Mouse (Mus musculus): ENCODE measurements at regions not wholly inside any gene's neighbourhood (a gene's known extent, or its start where the extent isn't known, plus 50 kb on each side); places are given as distances from the start of the nearest gene placed in this dataset.

GRCm38 (mm10) chr15:43609901-43610300 is 3475.7 kb downstream of the 9330182O14Rik start:
- no peak for TF ChIP-seq E2F4 (IDR thresholded peaks at IDR 0.05; ENCODE audit: insufficient replicate concordance, low read depth, low read length)
- TF ChIP-seq NELFE (IDR thresholded peaks at IDR 0.05; ENCODE audit: low read depth, low read length) = no peak
- TF ChIP-seq SIN3A (IDR thresholded peaks at IDR 0.05; ENCODE audit: low read length) = no peak
- no peak for TF ChIP-seq MYC (IDR thresholded peaks at IDR 0.05; ENCODE audit: low read depth, low read length)
- TF ChIP-seq HCFC1 (IDR thresholded peaks at IDR 0.05; ENCODE audit: low read depth, low read length) = no peak
- TF ChIP-seq MAFK (IDR thresholded peaks at IDR 0.05; ENCODE audit: insufficient replicate concordance, low read length) = no peak
- no peak for TF ChIP-seq SMC3 (IDR thresholded peaks at IDR 0.05; ENCODE audit: low read depth, low read length)
- no peak for TF ChIP-seq MAX (IDR thresholded peaks at IDR 0.05; ENCODE audit: low read length)
- no peak for TF ChIP-seq JUN (IDR thresholded peaks at IDR 0.05; ENCODE audit: insufficient read depth, low read depth, low read length)
- TF ChIP-seq ZC3H11A (IDR thresholded peaks at IDR 0.05; ENCODE audit: low read depth, low read length) = no peak
- TF ChIP-seq NRF1 (IDR thresholded peaks at IDR 0.05; ENCODE audit: low read depth, low read length) = no peak
- no peak for TF ChIP-seq CHD2 (IDR thresholded peaks at IDR 0.05; ENCODE audit: low read length)
- TF ChIP-seq JUND (conservative IDR thresholded peaks at IDR 0.05; ENCODE audit: low read depth, low read length) = no peak
- Histone ChIP-seq H3K27me3 (replicated peaks) (no peaks in the 10 kb centered on the region), H3K4me1 (ENCODE audit: control insufficient read depth in 1 of 2, insufficient read depth in 2 of 2) (peaks cover 0 to 28% of the 10 kb centered on the region in 2 experiments; a peak in 2 of 4 replicates), H3K9me3 (replicated peaks; ENCODE audit: low read length) (no peaks in the 10 kb centered on the region), H3K27ac (ENCODE audit: insufficient read depth, low read depth) (no peak overlapping the region), H3K79me2 (replicated peaks; ENCODE audit: control insufficient read depth, extremely low read depth, insufficient read depth, poor library complexity, severe bottlenecking) (no peaks in the 10 kb centered on the region), H3K9ac (ENCODE audit: insufficient read depth, low read depth) (no peak overlapping the region), H3K4me2 (ENCODE audit: insufficient read depth, low read depth, poor library complexity, severe bottlenecking) (no peak overlapping the region), H3K36me3 (replicated peaks in 1 of 2; ENCODE audit: control insufficient read depth in 1 of 2, insufficient read depth in 1 of 2, low read length in 1 of 2) (no peaks in the 10 kb centered on the region), H3K4me3 (replicated peaks in 1 of 3; ENCODE audit: low read depth in 2 of 3, low read length in 2 of 3, poor library complexity in 1 of 3) (no peak overlapping the region)
- dilution Hi-C loops (cut with MboI; ENCODE audit: extremely low pct_ligation_motif_present, extremely low pct_unique_long_range_greater_than_20kb, low sequenced_read_pairs) (no loop called here), in situ Hi-C loops (cut with MboI; ENCODE audit: low pct_ligation_motif_present, low pct_unique_long_range_greater_than_20kb, low sequenced_read_pairs) (no loop called here)
- no peak for DNase-seq (ENCODE audit: extremely low read depth)

GRCm38 (mm10) chr15:43614004-43614661 is 3480.0 kb downstream of the 9330182O14Rik start:
- dilution Hi-C loops (cut with MboI; ENCODE audit: extremely low pct_ligation_motif_present, extremely low pct_unique_long_range_greater_than_20kb, low sequenced_read_pairs) = no loop called here
- in situ Hi-C loops (cut with MboI; ENCODE audit: low pct_ligation_motif_present, low pct_unique_long_range_greater_than_20kb, low sequenced_read_pairs) = no loop called here
- H3K4me1 ChIP-seq (ENCODE audit: control insufficient read depth in 1 of 2, insufficient read depth in 2 of 2) = peaks cover 0 to 38% of the 10 kb centered on the region in 2 experiments; a peak in 2 of 4 replicates
- H3K27ac ChIP-seq (ENCODE audit: insufficient read depth, low read depth) = no peak overlapping the region
- no peak overlapping the region for H3K4me2 ChIP-seq (ENCODE audit: insufficient read depth, low read depth, poor library complexity, severe bottlenecking)
- H3K79me2 ChIP-seq (replicated peaks; ENCODE audit: control insufficient read depth, extremely low read depth, insufficient read depth, poor library complexity, severe bottlenecking) = no peaks in the 10 kb centered on the region
- no peaks in the 10 kb centered on the region for H3K9me3 ChIP-seq (replicated peaks; ENCODE audit: low read length)
- H3K4me3 ChIP-seq (replicated peaks in 1 of 3; ENCODE audit: low read depth in 2 of 3, low read length in 2 of 3, poor library complexity in 1 of 3) = no peak overlapping the region
- no peaks in the 10 kb centered on the region for H3K36me3 ChIP-seq (replicated peaks in 1 of 2; ENCODE audit: control insufficient read depth in 1 of 2, insufficient read depth in 1 of 2, low read length in 1 of 2)
- no peak for TF ChIP-seq NRF1 (IDR thresholded peaks at IDR 0.05; ENCODE audit: low read depth, low read length)
- no peak for DNase-seq (ENCODE audit: extremely low read depth)
- no peak overlapping the region for H3K9ac ChIP-seq (ENCODE audit: insufficient read depth, low read depth)
- no peaks in the 10 kb centered on the region for H3K27me3 ChIP-seq (replicated peaks)

GRCm38 (mm10) chr15:43615727-43616126 is 3481.6 kb downstream of the 9330182O14Rik start:
- in situ Hi-C loops (cut with MboI; ENCODE audit: low pct_ligation_motif_present, low pct_unique_long_range_greater_than_20kb, low sequenced_read_pairs) (no loop called here), dilution Hi-C loops (cut with MboI; ENCODE audit: extremely low pct_ligation_motif_present, extremely low pct_unique_long_range_greater_than_20kb, low sequenced_read_pairs) (no loop called here)
- Histone ChIP-seq H3K27ac (ENCODE audit: insufficient read depth, low read depth) (no peak overlapping the region), H3K79me2 (replicated peaks; ENCODE audit: control insufficient read depth, extremely low read depth, insufficient read depth, poor library complexity, severe bottlenecking) (no peaks in the 10 kb centered on the region), H3K4me3 (replicated peaks in 1 of 3; ENCODE audit: low read depth in 2 of 3, low read length in 2 of 3, poor library complexity in 1 of 3) (no peak overlapping the region), H3K27me3 (replicated peaks) (no peaks in the 10 kb centered on the region), H3K36me3 (replicated peaks in 1 of 2; ENCODE audit: control insufficient read depth in 1 of 2, insufficient read depth in 1 of 2, low read length in 1 of 2) (no peaks in the 10 kb centered on the region), H3K9ac (ENCODE audit: insufficient read depth, low read depth) (no peak overlapping the region), H3K9me3 (replicated peaks; ENCODE audit: low read length) (no peaks in the 10 kb centered on the region), H3K4me2 (ENCODE audit: insufficient read depth, low read depth, poor library complexity, severe bottlenecking) (no peak overlapping the region), H3K4me1 (ENCODE audit: control insufficient read depth in 1 of 2, insufficient read depth in 2 of 2) (peaks cover 0 to 38% of the 10 kb centered on the region in 2 experiments; a peak in 2 of 4 replicates)
- DNase-seq (ENCODE audit: extremely low read depth) = no peak
- no peak for TF ChIP-seq TCF12 (IDR thresholded peaks at IDR 0.05; ENCODE audit: low read depth, low read length)
- no peak for TF ChIP-seq MYC (IDR thresholded peaks at IDR 0.05; ENCODE audit: low read depth, low read length)
- no peak for TF ChIP-seq ELF1 (IDR thresholded peaks at IDR 0.05; ENCODE audit: low read depth, low read length)
- TF ChIP-seq PAX5 (IDR thresholded peaks at IDR 0.05; ENCODE audit: low read length) = no peak
- no peak for TF ChIP-seq MAZ (IDR thresholded peaks at IDR 0.05; ENCODE audit: low read depth, low read length)
- no peak for TF ChIP-seq CTCF (conservative IDR thresholded peaks at IDR 0.05 in 1 of 2, IDR thresholded peaks at IDR 0.05 in 1 of 2; ENCODE audit: low read depth in 2 of 2, low read length in 2 of 2)
- TF ChIP-seq NELFE (IDR thresholded peaks at IDR 0.05; ENCODE audit: low read depth, low read length) = no peak
- no peak for TF ChIP-seq SIN3A (IDR thresholded peaks at IDR 0.05; ENCODE audit: low read length)
- TF ChIP-seq CHD1 (IDR thresholded peaks at IDR 0.05; ENCODE audit: low read depth, low read length) = no peak
- TF ChIP-seq TBP (conservative IDR thresholded peaks at IDR 0.05; ENCODE audit: low read depth, low read length) = no peak
- TF ChIP-seq BHLHE40 (IDR thresholded peaks at IDR 0.05; ENCODE audit: low read depth, low read length) = no peak
- no peak for TF ChIP-seq JUND (conservative IDR thresholded peaks at IDR 0.05; ENCODE audit: low read depth, low read length)
- TF ChIP-seq KAT2A (IDR thresholded peaks at IDR 0.05; ENCODE audit: insufficient replicate concordance, low read length) = no peak
- no peak for TF ChIP-seq ETS1 (conservative IDR thresholded peaks at IDR 0.05; ENCODE audit: low read depth, low read length)
- TF ChIP-seq POLR2AphosphoS2 (IDR thresholded peaks at IDR 0.05; ENCODE audit: low read depth, low read length) = no peak
- TF ChIP-seq SMC3 (IDR thresholded peaks at IDR 0.05; ENCODE audit: low read depth, low read length) = no peak
- no peak for TF ChIP-seq MAX (IDR thresholded peaks at IDR 0.05; ENCODE audit: low read length)

All from CH12.LX (cell line).